Mouse (Mus musculus): ENCODE results near the gene Amot. TPM values are rescaled to one million over a fixed set of nuclear protein-coding genes. Genes with fewer than 3 reads are reported as not detected.

The Amot gene
- total RNA-seq, 2 experiments from 2014 or later: 12.5 to 26.1 TPM

GRCm38 (mm10) chrX:145482383-145482782 is 22.6 kb downstream of the Amot start:
- no peak for DNase-seq

GRCm38 (mm10) chrX:145479942-145480341 is 25.0 kb downstream of the Amot start:
- no peak for DNase-seq

GRCm38 (mm10) chrX:145477725-145478194 is 27.2 kb downstream of the Amot start:
- DNase-seq: no peak

- no peak for DNase-seq
Observed at GRCm38 (mm10) chrX:145477003-145477724, 27.8 kb downstream of the Amot start.

- no peak for DNase-seq
Observed at GRCm38 (mm10) chrX:145468264-145468663, 36.7 kb downstream of the Amot start.

- DNase-seq: no peak
Observed at GRCm38 (mm10) chrX:145463524-145463923, 41.5 kb downstream of the Amot start.

GRCm38 (mm10) chrX:145461339-145461738 is 43.6 kb downstream of the Amot start:
- DNase-seq: no peak

- DNase-seq: no peak
Observed at GRCm38 (mm10) chrX:145456251-145456650, 48.7 kb downstream of the Amot start.

- DNase-seq: no peak
Observed at GRCm38 (mm10) chrX:145455629-145456028, 49.4 kb downstream of the Amot start.

GRCm38 (mm10) chrX:145454828-145455227 is 50.2 kb downstream of the Amot start:
- no peak for DNase-seq

- DNase-seq: no peak
Observed at GRCm38 (mm10) chrX:145441526-145441925, 63.5 kb downstream of the Amot start.

GRCm38 (mm10) chrX:145433652-145434051 is 71.3 kb downstream of the Amot start:
- DNase-seq: no peak

GRCm38 (mm10) chrX:145430836-145431570 is 74.0 kb downstream of the Amot start:
- no peak for DNase-seq

GRCm38 (mm10) chrX:145428811-145429210 is 76.2 kb downstream of the Amot start:
- DNase-seq: no peak

GRCm38 (mm10) chrX:145424026-145424425 is 81.0 kb downstream of the Amot start:
- no peak for DNase-seq

GRCm38 (mm10) chrX:145414319-145414718 is 90.7 kb downstream of the Amot start:
- DNase-seq: no peak

GRCm38 (mm10) chrX:145411425-145411824 is 93.6 kb downstream of the Amot start:
- DNase-seq: no peak

- no peak for DNase-seq
Observed at GRCm38 (mm10) chrX:145406052-145406451, 98.9 kb downstream of the Amot start.

- DNase-seq: no peak
Observed at GRCm38 (mm10) chrX:145401926-145402325, 103.1 kb downstream of the Amot start.

- DNase-seq: no peak
Observed at GRCm38 (mm10) chrX:145399236-145399635, 105.7 kb downstream of the Amot start.

Data from adrenal gland, postnatal 10 days (tissue).